Mouse (Mus musculus) limb, embryonic 11.5 days (tissue): Measurements from ENCODE around the gene Rps27l. TPM values are rescaled to one million over a fixed set of nuclear protein-coding genes. Genes with fewer than 3 reads are reported as not detected.

Source experiments
- ATAC-seq: fragments of 200-750 bp; cut with Nextera tagmentation; 2 replicates; pipeline ENCODE4 v1.8.0; 2017; ENCODE audit warnings: low read depth; ENCODE audit not compliant: insufficient number of reproducible peaks, low FRiP score, low TSS enrichment
- DNase-seq: peaks from one replicate; pipeline ENCODE4 v3.0.0-alpha.2; 2015; ENCODE audit warnings: low spot score
- H3K27ac ChIP-seq: fragments of 300-500 bp; sonication (generic); replicated peaks from 2 replicates; pipeline ENCODE4 v1.5.1; 2014; ENCODE audit warnings: low read depth, mild to moderate bottlenecking, low read length
- H3K27me3 ChIP-seq: fragments of 300-500 bp; sonication (generic); 2 replicates; pipeline ENCODE4 v1.6.1; 2014; ENCODE audit warnings: mild to moderate bottlenecking, low read length, mixed read lengths; ENCODE audit not compliant: control insufficient read depth, insufficient read depth
- H3K36me3 ChIP-seq: fragments of 300-500 bp; sonication (generic); 2 replicates; pipeline ENCODE4 v1.6.1; 2014; ENCODE audit warnings: mild to moderate bottlenecking, low read length, moderate library complexity, mixed read lengths; ENCODE audit not compliant: control insufficient read depth, insufficient read depth
- H3K4me1 ChIP-seq: fragments of 300-500 bp; sonication (generic); 2 replicates; pipeline ENCODE4 v1.6.1; 2014; ENCODE audit warnings: low read length, mixed read lengths; ENCODE audit not compliant: control insufficient read depth, insufficient read depth
- H3K4me2 ChIP-seq: fragments of 300-500 bp; sonication (generic); 2 replicates; pipeline ENCODE4 v1.6.1; 2014; ENCODE audit warnings: low read depth, mild to moderate bottlenecking, moderate library complexity; ENCODE audit not compliant: severe bottlenecking
- H3K4me3 ChIP-seq: fragments of 300-500 bp; sonication (generic); 2 replicates; pipeline ENCODE4 v1.5.1; 2014; ENCODE audit warnings: low read depth, low read length
- H3K9ac ChIP-seq: fragments of 300-500 bp; sonication (generic); 2 replicates; pipeline ENCODE4 v1.6.1; 2014; ENCODE audit warnings: mild to moderate bottlenecking, low read length
- H3K9me3 ChIP-seq: fragments of 300-500 bp; sonication (generic); 2 replicates; pipeline ENCODE4 v1.6.1; 2016; ENCODE audit warnings: low read length; ENCODE audit not compliant: control insufficient read depth
- WGBS: fragments of 180-500 bp; shearing (Covaris S2); extraction: QIAGEN DNeasy Blood & Tissue Kit; methylation state at CpG from one replicate; pipeline ENCODE4 v1.1.7; 2014; 5-methylcytosine and 5-hydroxymethylcytosine counted together
- polyA plus RNA-seq: library from polyadenylated mRNA; unstranded; fragments of >200 nt; fragmentation: Nextera tagmentation; extraction: Ambion mirVana; gene quantifications from 2 replicates; pipeline ENCODE4 v1.2.1, GENCODE M21; 2014

Gene Rps27l
- polyA plus RNA-seq, 1 experiment from 2014 or later: 816 TPM

- no peak overlapping the region for H3K9ac ChIP-seq
- no peaks in the 10 kb centered on the region; the same call in 1 of the 2 replicates for H3K36me3 ChIP-seq
- no peak overlapping the region for H3K4me3 ChIP-seq
- no peaks in the 10 kb centered on the region for H3K9me3 ChIP-seq
- no peaks in the 10 kb centered on the region for H3K27me3 ChIP-seq
- no peak for DNase-seq
- no peak for ATAC-seq
- H3K27ac ChIP-seq: no peak overlapping the region
- WGBS: 84% methylated on average over 8 of the region's 8 CpGs
- no peak overlapping the region for H3K4me2 ChIP-seq
- H3K4me1 ChIP-seq: no peaks in the 10 kb centered on the region
Measured at GRCm38 (mm10) chr9:66991750-66992410, 46.0 kb downstream of the Rps27l start.

Other genes starting within 250 kb of the Rps27l start
- gene Car12, start 232.4 kb upstream of the Rps27l start, polyA plus RNA-seq: 2.8 and 4.3 TPM in 2 replicates
- gene Aph1b, start 150.6 kb upstream of the Rps27l start, polyA plus RNA-seq: 13.5 and 13.6 TPM in 2 replicates
- 0.13 and 0.28 TPM in 2 replicates for gene Gm10647, start 149.0 kb upstream of the Rps27l start, polyA plus RNA-seq
- 1.1 and 3.2 TPM in 2 replicates for gene Aph1c, start 111.4 kb upstream of the Rps27l start, polyA plus RNA-seq
- 15.2 and 15.3 TPM in 2 replicates for gene Rab8b, start 26.4 kb upstream of the Rps27l start, polyA plus RNA-seq
- 9.0 and 10.6 TPM in 2 replicates for gene Lactb, start 29.4 kb downstream of the Rps27l start, polyA plus RNA-seq
- 395 and 414 TPM in 2 replicates for gene Tpm1, start 103.3 kb downstream of the Rps27l start, polyA plus RNA-seq